Mouse (Mus musculus): ENCODE measurements around the gene Tmem213. TPM values are rescaled to one million over a fixed set of nuclear protein-coding genes. Genes with fewer than 3 reads are reported as not detected.

The Tmem213 gene
- total and polyA plus RNA-seq, 3 experiments = not detected

DNA sequence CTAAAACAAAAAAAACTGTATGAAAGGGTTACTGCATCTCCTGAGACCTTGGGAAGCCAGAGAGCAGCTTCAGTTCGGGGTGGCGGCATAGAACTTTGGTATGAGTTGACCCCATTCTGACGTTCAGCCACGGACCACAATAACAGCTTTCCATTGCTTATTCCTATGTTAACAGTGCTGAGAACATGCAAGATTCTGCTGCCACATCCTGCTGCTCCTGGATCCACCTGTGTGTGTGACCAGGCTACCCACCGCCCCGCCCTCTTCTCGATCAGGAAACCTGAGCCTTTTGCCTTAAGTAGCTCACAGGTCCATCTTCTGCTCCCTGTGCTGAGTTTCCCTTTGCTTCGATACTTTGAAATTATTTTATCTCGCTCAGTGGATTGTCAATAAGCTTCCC is 3.1 kb upstream of the Tmem213 start:
- H3K79me2 ChIP-seq (replicated peaks; ENCODE audit: control insufficient read depth, insufficient read depth, low read length) = no peaks in the 10 kb centered on the region
- no peak overlapping the region for H3K27ac ChIP-seq
- WGBS = 80% methylated on average over 9 of the region's 9 CpGs
- no peaks in the 10 kb centered on the region for H3K27me3 ChIP-seq (ENCODE audit: control insufficient read depth, insufficient read depth, low read length)
- no peaks in the 10 kb centered on the region for H3K36me3 ChIP-seq (ENCODE audit: control insufficient read depth, insufficient read depth, low read length)
- intact Hi-C loops (cut with DNase I) = no loop called here
- H3K4me3 ChIP-seq = no peak overlapping the region
- TF ChIP-seq EP300 (IDR thresholded peaks at IDR 0.05; ENCODE audit: insufficient read depth, low read depth, low read length) (no peak), CTCF (IDR thresholded peaks at IDR 0.05) (no peak), POLR2A (IDR thresholded peaks at IDR 0.05; ENCODE audit: insufficient read depth, low read depth, low read length) (no peak)
- H3K9ac ChIP-seq (ENCODE audit: low read depth, low read length) = no peak overlapping the region
- H3K4me1 ChIP-seq (ENCODE audit: control insufficient read depth, insufficient read depth, low read length) = no peaks in the 10 kb centered on the region
- no peak for DNase-seq

DNA sequence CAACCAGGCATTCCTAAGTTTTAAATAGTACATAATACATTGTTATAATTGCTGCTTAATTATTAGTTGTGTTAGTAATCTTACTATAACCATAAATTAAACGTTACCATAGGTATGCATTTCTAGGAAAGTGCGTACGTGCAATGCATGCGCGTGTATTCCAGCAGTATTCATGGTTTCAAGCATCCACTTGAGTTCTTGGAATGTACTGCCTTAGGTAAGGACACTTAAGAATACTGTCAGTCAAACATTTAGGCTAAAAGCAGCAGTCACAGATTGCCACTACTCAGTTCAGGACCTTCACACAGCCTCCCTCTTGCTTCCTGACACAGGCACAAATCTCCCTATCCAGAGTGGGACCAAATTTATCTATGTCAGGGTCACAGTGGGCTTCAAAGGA is 606 bp upstream of the Tmem213 start:
- no peak overlapping the region for H3K27ac ChIP-seq
- H3K9ac ChIP-seq (ENCODE audit: low read depth, low read length) = no peak overlapping the region
- no peak for DNase-seq
- no peaks in the 10 kb centered on the region for H3K79me2 ChIP-seq (replicated peaks; ENCODE audit: control insufficient read depth, insufficient read depth, low read length)
- no peaks in the 10 kb centered on the region for H3K4me1 ChIP-seq (ENCODE audit: control insufficient read depth, insufficient read depth, low read length)
- no peaks in the 10 kb centered on the region for H3K27me3 ChIP-seq (ENCODE audit: control insufficient read depth, insufficient read depth, low read length)
- H3K36me3 ChIP-seq (ENCODE audit: control insufficient read depth, insufficient read depth, low read length) = no peaks in the 10 kb centered on the region
- over 99% methylated on average over 5 of the region's 5 CpGs for WGBS
- intact Hi-C loops (cut with DNase I) = no loop called here
- H3K4me3 ChIP-seq = no peak overlapping the region
- TF ChIP-seq CTCF (IDR thresholded peaks at IDR 0.05) (no peak), POLR2A (IDR thresholded peaks at IDR 0.05; ENCODE audit: insufficient read depth, low read depth, low read length) (no peak), EP300 (IDR thresholded peaks at IDR 0.05; ENCODE audit: insufficient read depth, low read depth, low read length) (no peak)

DNA sequence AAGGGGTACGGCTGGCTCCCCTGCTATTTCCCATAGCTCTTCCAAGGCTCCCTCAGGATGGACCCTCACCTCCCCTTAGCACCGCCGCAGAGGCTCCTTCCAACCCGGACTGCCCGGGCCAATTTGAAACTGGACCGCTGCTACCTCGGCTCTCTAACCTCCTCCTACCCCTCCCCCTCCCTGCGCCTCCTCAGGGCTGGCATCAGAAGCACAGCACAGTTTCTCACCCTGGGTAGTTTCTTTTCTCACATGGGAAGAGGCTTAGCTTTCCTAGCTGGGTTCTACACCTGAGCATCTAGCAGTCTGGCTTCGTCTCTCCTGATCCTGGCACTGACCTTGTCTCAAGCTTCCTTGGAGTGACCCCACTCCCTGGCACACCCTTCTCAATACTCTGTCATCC is 816 bp downstream of the Tmem213 start:
- H3K9ac ChIP-seq (ENCODE audit: low read depth, low read length) = no peak overlapping the region
- intact Hi-C loops (cut with DNase I) = no loop called here
- 20% methylated on average over 9 of the region's 9 CpGs for WGBS
- no peak overlapping the region for H3K27ac ChIP-seq
- H3K79me2 ChIP-seq (replicated peaks; ENCODE audit: control insufficient read depth, insufficient read depth, low read length) = no peaks in the 10 kb centered on the region
- H3K4me1 ChIP-seq (ENCODE audit: control insufficient read depth, insufficient read depth, low read length) = no peaks in the 10 kb centered on the region
- no peaks in the 10 kb centered on the region for H3K27me3 ChIP-seq (ENCODE audit: control insufficient read depth, insufficient read depth, low read length)
- H3K36me3 ChIP-seq (ENCODE audit: control insufficient read depth, insufficient read depth, low read length) = no peaks in the 10 kb centered on the region
- no peak for DNase-seq
- H3K4me3 ChIP-seq = no peak overlapping the region
- TF ChIP-seq POLR2A (IDR thresholded peaks at IDR 0.05; ENCODE audit: insufficient read depth, low read depth, low read length) (no peak), CTCF (IDR thresholded peaks at IDR 0.05) (no peak), EP300 (IDR thresholded peaks at IDR 0.05; ENCODE audit: insufficient read depth, low read depth, low read length) (no peak)

DNA sequence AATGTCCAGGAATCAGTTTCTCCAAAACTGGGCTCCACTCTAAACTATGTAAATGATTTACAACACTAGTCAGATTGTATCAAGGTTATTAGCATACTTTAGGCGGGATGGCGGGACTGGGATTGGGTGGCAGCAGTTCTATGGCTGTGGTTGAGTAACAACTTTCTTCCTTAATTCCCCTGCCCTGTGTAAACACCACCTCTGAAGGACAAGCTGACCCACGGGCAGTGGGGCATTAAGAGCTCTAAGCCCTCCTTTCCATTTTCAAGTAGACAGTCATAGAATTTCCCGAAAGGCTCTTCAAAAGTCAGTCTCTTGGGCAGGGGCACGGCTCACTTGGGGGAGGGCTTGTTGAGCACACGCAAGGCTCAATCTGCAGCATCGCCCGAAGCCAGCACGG is 1.8 kb downstream of the Tmem213 start:
- no peaks in the 10 kb centered on the region for H3K36me3 ChIP-seq (ENCODE audit: control insufficient read depth, insufficient read depth, low read length)
- H3K27me3 ChIP-seq (ENCODE audit: control insufficient read depth, insufficient read depth, low read length) = no peaks in the 10 kb centered on the region
- no peak overlapping the region for H3K4me3 ChIP-seq
- 85% methylated on average over 9 of the region's 9 CpGs for WGBS
- no peak overlapping the region for H3K9ac ChIP-seq (ENCODE audit: low read depth, low read length)
- TF ChIP-seq POLR2A (IDR thresholded peaks at IDR 0.05; ENCODE audit: insufficient read depth, low read depth, low read length) (no peak), CTCF (IDR thresholded peaks at IDR 0.05) (no peak), EP300 (IDR thresholded peaks at IDR 0.05; ENCODE audit: insufficient read depth, low read depth, low read length) (no peak)
- intact Hi-C loops (cut with DNase I) = no loop called here
- no peak overlapping the region for H3K27ac ChIP-seq
- DNase-seq = no peak
- no peaks in the 10 kb centered on the region for H3K79me2 ChIP-seq (replicated peaks; ENCODE audit: control insufficient read depth, insufficient read depth, low read length)
- H3K4me1 ChIP-seq (ENCODE audit: control insufficient read depth, insufficient read depth, low read length) = no peaks in the 10 kb centered on the region

DNA sequence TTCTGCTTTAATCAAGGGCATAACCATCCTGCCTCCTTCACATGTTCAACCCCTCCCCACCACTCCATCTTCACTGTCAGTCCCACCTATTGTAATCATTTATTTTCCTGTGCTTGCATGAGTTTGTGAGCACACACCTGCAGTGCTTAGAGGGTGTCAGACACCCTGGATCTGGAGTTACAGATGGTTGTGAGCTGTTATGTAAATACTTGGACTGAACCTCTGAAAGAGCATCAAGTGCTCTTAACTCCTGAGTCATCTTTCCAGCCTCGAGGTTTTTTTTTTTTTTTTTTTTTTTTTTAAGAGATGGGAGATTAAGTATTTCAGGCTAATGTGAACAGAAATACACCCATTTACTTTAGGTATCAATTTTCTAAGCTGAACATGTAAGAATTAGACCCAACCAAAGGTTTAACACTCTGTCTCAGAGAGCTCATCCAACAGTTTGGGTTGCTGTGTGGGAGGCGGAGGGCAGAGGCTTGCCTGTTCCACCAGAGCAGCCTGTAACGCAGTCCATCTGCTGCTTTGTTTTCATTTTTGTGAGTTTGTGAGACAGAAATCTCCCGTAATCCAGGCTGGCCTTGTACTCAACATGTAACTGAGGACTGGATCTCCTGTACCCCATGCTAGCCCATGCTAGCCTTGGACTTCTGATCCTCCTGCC is 7.2 kb downstream of the Tmem213 start:
- H3K27ac ChIP-seq = no peak overlapping the region
- no peak for DNase-seq
- no peaks in the 10 kb centered on the region for H3K36me3 ChIP-seq (ENCODE audit: control insufficient read depth, insufficient read depth, low read length)
- no peaks in the 10 kb centered on the region for H3K4me1 ChIP-seq (ENCODE audit: control insufficient read depth, insufficient read depth, low read length)
- no peak overlapping the region for H3K4me3 ChIP-seq
- no peaks in the 10 kb centered on the region for H3K79me2 ChIP-seq (replicated peaks; ENCODE audit: control insufficient read depth, insufficient read depth, low read length)
- H3K9ac ChIP-seq (ENCODE audit: low read depth, low read length) = no peak overlapping the region
- WGBS = 54% methylated on average over 4 of the region's 4 CpGs
- no peaks in the 10 kb centered on the region for H3K27me3 ChIP-seq (ENCODE audit: control insufficient read depth, insufficient read depth, low read length)
- TF ChIP-seq POLR2A (IDR thresholded peaks at IDR 0.05; ENCODE audit: insufficient read depth, low read depth, low read length) (no peak), CTCF (IDR thresholded peaks at IDR 0.05) (no peak), EP300 (IDR thresholded peaks at IDR 0.05; ENCODE audit: insufficient read depth, low read depth, low read length) (no peak)
- intact Hi-C loops (cut with DNase I) = no loop called here

DNA sequence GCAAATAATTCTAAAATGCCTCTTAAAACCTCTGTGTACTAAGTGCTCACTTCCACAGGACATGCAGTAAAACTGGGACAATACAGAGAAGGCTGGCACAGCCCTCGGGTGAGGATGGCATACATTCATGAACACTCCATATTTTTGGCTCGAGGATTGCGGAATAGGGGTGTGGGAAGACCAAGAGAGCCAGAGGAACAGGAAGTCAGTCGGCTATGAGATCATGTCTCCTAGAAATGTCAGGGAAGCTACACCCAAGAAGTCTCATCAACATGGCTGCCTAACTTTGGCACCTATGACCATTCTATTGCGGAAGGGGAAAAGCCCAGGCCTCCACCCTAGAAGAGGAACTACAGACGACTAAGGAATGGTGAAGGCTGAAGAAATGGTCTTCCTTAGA is 9.3 kb downstream of the Tmem213 start:
- Histone ChIP-seq H3K27ac (no peak overlapping the region), H3K79me2 (replicated peaks; ENCODE audit: control insufficient read depth, insufficient read depth, low read length) (no peaks in the 10 kb centered on the region), H3K27me3 (ENCODE audit: control insufficient read depth, insufficient read depth, low read length) (no peaks in the 10 kb centered on the region), H3K9ac (ENCODE audit: low read depth, low read length) (no peak overlapping the region), H3K4me3 (no peak overlapping the region), H3K36me3 (ENCODE audit: control insufficient read depth, insufficient read depth, low read length) (no peaks in the 10 kb centered on the region), H3K4me1 (ENCODE audit: control insufficient read depth, insufficient read depth, low read length) (no peaks in the 10 kb centered on the region; the same call in 1 of the 2 replicates)
- TF ChIP-seq POLR2A (IDR thresholded peaks at IDR 0.05; ENCODE audit: insufficient read depth, low read depth, low read length) (no peak), CTCF (IDR thresholded peaks at IDR 0.05) (no peak), EP300 (IDR thresholded peaks at IDR 0.05; ENCODE audit: insufficient read depth, low read depth, low read length) (no peak)
- DNase-seq = no peak
- 60% methylated on average over 6 of the region's 6 CpGs for WGBS
- intact Hi-C loops (cut with DNase I) = no loop called here

All from heart, adult 2 months (tissue).